Mouse (Mus musculus) neural tube, embryonic 11.5 days (tissue): ENCODE measurements around the gene Xirp1. TPM values are rescaled to one million over a fixed set of nuclear protein-coding genes. Genes with fewer than 3 reads are reported as not detected.

Experiments used
- ATAC-seq: fragments of 200-750 bp; cut with Nextera tagmentation; 2 replicates; pipeline ENCODE4 v1.8.0; 2017; ENCODE audit warnings: moderate number of reproducible peaks, mild to moderate bottlenecking, moderate TSS enrichment, moderate library complexity; ENCODE audit not compliant: insufficient read depth, low FRiP score, low TSS enrichment
- DNase-seq: peaks from one replicate; pipeline ENCODE4 v3.0.0-alpha.2; 2015; ENCODE audit warnings: low spot score
- H3K27ac ChIP-seq: fragments of 300-500 bp; sonication (generic); 2 replicates; pipeline ENCODE4 v1.5.1; 2014; ENCODE audit warnings: low read depth, mild to moderate bottlenecking, low read length
- H3K27me3 ChIP-seq: fragments of 300-500 bp; sonication (generic); 2 replicates; pipeline ENCODE4 v1.6.1; 2014; ENCODE audit warnings: mild to moderate bottlenecking, low read length, mixed read lengths; ENCODE audit not compliant: control insufficient read depth, insufficient read depth
- H3K36me3 ChIP-seq: fragments of 300-500 bp; sonication (generic); 2 replicates; pipeline ENCODE4 v1.6.1; 2014; ENCODE audit warnings: mild to moderate bottlenecking, low read length, moderate library complexity, mixed read lengths; ENCODE audit not compliant: control insufficient read depth, insufficient read depth
- H3K4me1 ChIP-seq: fragments of 300-500 bp; sonication (generic); 2 replicates; pipeline ENCODE4 v1.6.1; 2014; ENCODE audit warnings: low read length, mixed read lengths; ENCODE audit not compliant: control insufficient read depth, insufficient read depth
- H3K4me2 ChIP-seq: fragments of 300-500 bp; sonication (generic); 2 replicates; pipeline ENCODE4 v1.6.1; 2014; ENCODE audit warnings: low read depth, mild to moderate bottlenecking, moderate library complexity
- H3K4me3 ChIP-seq: fragments of 300-500 bp; sonication (generic); 2 replicates; pipeline ENCODE4 v1.5.1; 2014; ENCODE audit warnings: low read depth, low read length
- H3K9ac ChIP-seq: fragments of 300-500 bp; sonication (generic); 2 replicates; pipeline ENCODE4 v1.6.1; 2014; ENCODE audit warnings: mild to moderate bottlenecking, low read length
- H3K9me3 ChIP-seq: fragments of 300-500 bp; sonication (generic); 2 replicates; pipeline ENCODE4 v1.6.1; 2016; ENCODE audit warnings: low read length; ENCODE audit not compliant: control insufficient read depth
- WGBS: fragments of 180-500 bp; shearing (Covaris S2); extraction: QIAGEN DNeasy Blood & Tissue Kit; methylation state at CpG from one replicate; pipeline ENCODE4 v1.1.7; 2014; 5-methylcytosine and 5-hydroxymethylcytosine counted together
- polyA plus RNA-seq: library from polyadenylated mRNA; unstranded; fragments of >200 nt; fragmentation: Nextera tagmentation; extraction: Ambion mirVana; gene quantifications from 2 replicates; pipeline ENCODE4 v1.2.1, GENCODE M21; 2014

Xirp1 gene
- polyA plus RNA-seq, 1 experiment from 2014 or later = 0.33 TPM

- no peak overlapping the region for H3K4me3 ChIP-seq
- H3K4me1 ChIP-seq = no peaks in the 10 kb centered on the region
- no peak overlapping the region; the same call in 1 of the 2 replicates for H3K9ac ChIP-seq
- no peak overlapping the region for H3K4me2 ChIP-seq
- 31% methylated on average over 14 of the region's 14 CpGs for WGBS
- DNase-seq (peak; percentile 31), ATAC-seq (0 out of 2 replicates have a peak, but pooled peaks have one; percentile 38)
- H3K36me3 ChIP-seq = no peaks in the 10 kb centered on the region
- no peak overlapping the region for H3K27ac ChIP-seq
- H3K27me3 ChIP-seq = no peaks in the 10 kb centered on the region
- H3K9me3 ChIP-seq = no peaks in the 10 kb centered on the region
Observed at GRCm38 (mm10) chr9:120027401-120028151, 4.2 kb upstream of the Xirp1 start.

GRCm38 (mm10) chr9:120024625-120025024 lies 1.2 kb upstream of the Xirp1 start:
- H3K9me3 ChIP-seq = no peaks in the 10 kb centered on the region
- DNase-seq = no peak
- no peaks in the 10 kb centered on the region for H3K27me3 ChIP-seq
- no peak overlapping the region for H3K4me2 ChIP-seq
- no peaks in the 10 kb centered on the region for H3K36me3 ChIP-seq
- H3K4me1 ChIP-seq = no peaks in the 10 kb centered on the region
- H3K9ac ChIP-seq = no peak overlapping the region
- H3K4me3 ChIP-seq = no peak overlapping the region
- 77% methylated on average over 5 of the region's 5 CpGs for WGBS
- H3K27ac ChIP-seq = no peak overlapping the region
- ATAC-seq = no peak

- WGBS = 87% methylated on average over 10 of the region's 10 CpGs
- no peaks in the 10 kb centered on the region for H3K36me3 ChIP-seq
- DNase-seq = no peak
- no peak for ATAC-seq
- no peak overlapping the region for H3K4me3 ChIP-seq
- H3K27me3 ChIP-seq = no peaks in the 10 kb centered on the region
- no peaks in the 10 kb centered on the region for H3K9me3 ChIP-seq
- H3K4me2 ChIP-seq = no peak overlapping the region
- no peaks in the 10 kb centered on the region for H3K4me1 ChIP-seq
- H3K27ac ChIP-seq = no peak overlapping the region
- H3K9ac ChIP-seq = no peak overlapping the region
Observed at GRCm38 (mm10) chr9:120024171-120024570, 773 bp upstream of the Xirp1 start.

GRCm38 (mm10) chr9:120021164-120021563 lies 2.2 kb downstream of the Xirp1 start:
- no peaks in the 10 kb centered on the region for H3K9me3 ChIP-seq
- no peak overlapping the region for H3K9ac ChIP-seq
- no peaks in the 10 kb centered on the region for H3K4me1 ChIP-seq
- no peak overlapping the region for H3K4me2 ChIP-seq
- DNase-seq (no peak), ATAC-seq (no peak)
- H3K27me3 ChIP-seq = no peaks in the 10 kb centered on the region
- no peak overlapping the region for H3K27ac ChIP-seq
- WGBS = 75% methylated on average over 5 of the region's 5 CpGs
- H3K4me3 ChIP-seq = no peak overlapping the region
- H3K36me3 ChIP-seq = no peaks in the 10 kb centered on the region

GRCm38 (mm10) chr9:120020285-120020890 lies 3.0 kb downstream of the Xirp1 start:
- Histone ChIP-seq H3K4me2 (no peak overlapping the region), H3K9ac (no peak overlapping the region), H3K27me3 (no peaks in the 10 kb centered on the region), H3K4me1 (no peaks in the 10 kb centered on the region), H3K4me3 (no peak overlapping the region), H3K36me3 (no peaks in the 10 kb centered on the region), H3K9me3 (no peaks in the 10 kb centered on the region), H3K27ac (no peak overlapping the region)
- no peak for ATAC-seq
- WGBS = 50% methylated on average over 7 of the region's 7 CpGs
- DNase-seq = peak; percentile 72

GRCm38 (mm10) chr9:120016956-120017355 lies 6.4 kb downstream of the Xirp1 start:
- H3K4me3 ChIP-seq = no peak overlapping the region
- H3K9ac ChIP-seq = no peak overlapping the region
- no peak for DNase-seq
- H3K27me3 ChIP-seq = no peaks in the 10 kb centered on the region
- H3K9me3 ChIP-seq = no peaks in the 10 kb centered on the region
- no peaks in the 10 kb centered on the region for H3K36me3 ChIP-seq
- H3K4me2 ChIP-seq = no peak overlapping the region
- H3K4me1 ChIP-seq = no peaks in the 10 kb centered on the region
- no peak overlapping the region for H3K27ac ChIP-seq
- no peak for ATAC-seq
- WGBS = 71% methylated on average over 10 of the region's 10 CpGs

GRCm38 (mm10) chr9:120014828-120015227 lies 8.6 kb downstream of the Xirp1 start:
- no peak overlapping the region for H3K4me2 ChIP-seq
- ATAC-seq (no peak), DNase-seq (no peak)
- 46% methylated on average over 6 of the region's 6 CpGs for WGBS
- no peak overlapping the region for H3K27ac ChIP-seq
- no peaks in the 10 kb centered on the region for H3K36me3 ChIP-seq
- no peaks in the 10 kb centered on the region for H3K27me3 ChIP-seq
- peaks cover 2% of the 10 kb centered on the region; the same call in 1 of the 2 replicates for H3K4me1 ChIP-seq
- no peaks in the 10 kb centered on the region for H3K9me3 ChIP-seq
- H3K9ac ChIP-seq = no peak overlapping the region
- H3K4me3 ChIP-seq = no peak overlapping the region

GRCm38 (mm10) chr9:120013251-120013820 lies 10.1 kb downstream of the Xirp1 start:
- no peak for ATAC-seq
- H3K4me3 ChIP-seq = no peak overlapping the region

More at GRCm38 (mm10) chr9:120013251-120013820, 10.1 kb downstream of the Xirp1 start:
- DNase-seq = no peak
- H3K4me2 ChIP-seq = no peak overlapping the region
- H3K36me3 ChIP-seq = no peaks in the 10 kb centered on the region
- peaks cover 2% of the 10 kb centered on the region; the same call in 1 of the 2 replicates for H3K4me1 ChIP-seq
- no peaks in the 10 kb centered on the region for H3K27me3 ChIP-seq
- 77% methylated on average over 11 of the region's 11 CpGs for WGBS
- no peak overlapping the region for H3K9ac ChIP-seq
- H3K9me3 ChIP-seq = no peaks in the 10 kb centered on the region
- no peak overlapping the region for H3K27ac ChIP-seq
